Mouse (Mus musculus) embryonic fibroblast, embryonic 13.5 days (primary cell): Measurements from ENCODE around the gene Lgals9. TPM values are rescaled to one million over a fixed set of nuclear protein-coding genes. Genes with fewer than 3 reads are reported as not detected.
"Not testable (repeated sequence)": the region's sequence is repeated elsewhere in the genome, so short reads cannot be mapped to it uniquely, and the experiment has no call there.

Experiments used
- H3K27ac ChIP-seq: 2 replicates; pipeline ENCODE4 v1.5.1; 2012; ENCODE audit warnings: low read length, control low read depth, inconsistent platforms; ENCODE audit not compliant: insufficient read depth
- H3K4me1 ChIP-seq: 2 replicates; pipeline ENCODE4 v1.6.1; 2011; ENCODE audit warnings: low read length; ENCODE audit not compliant: control insufficient read depth, insufficient read depth
- H3K4me3 ChIP-seq: 2 replicates; pipeline ENCODE4 v1.5.1; 2011; ENCODE audit warnings: mild to moderate bottlenecking, control low read depth, low read length; ENCODE audit not compliant: insufficient read depth
- CTCF ChIP-seq: IDR thresholded peaks from 2 replicates; pipeline ENCODE4 v1.5.1; 2011; ENCODE audit warnings: mild to moderate bottlenecking, control low read depth, low read length, moderate library complexity, borderline replicate concordance; ENCODE audit not compliant: insufficient read depth
- POLR2A ChIP-seq: IDR thresholded peaks from 2 replicates; pipeline ENCODE4 v1.6.1; 2011; ENCODE audit warnings: low read depth, mild to moderate bottlenecking, control low read depth, low read length, moderate library complexity
- polyA plus RNA-seq: library from polyadenylated mRNA; stranded (reverse); fragments of >200 nt; gene quantifications from 2 replicates; pipeline ENCODE4 v1.2.4, GENCODE M21; 2011; ENCODE audit warnings: low read depth; ENCODE audit not compliant: missing spikeins, insufficient read length

Gene Lgals9
- polyA plus RNA-seq, 1 experiment: 71.3 TPM

- H3K27ac ChIP-seq: no peak overlapping the region
- no peaks in the 10 kb centered on the region for H3K4me1 ChIP-seq
- TF ChIP-seq POLR2A: no peak
- no peak for TF ChIP-seq CTCF
- no peak overlapping the region for H3K4me3 ChIP-seq
These were observed 24.1 kb upstream of the Lgals9 start for GRCm38 (mm10) chr11:79008891-79009290.

GRCm38 (mm10) chr11:79008007-79008775 lies 23.4 kb upstream of the Lgals9 start:
- Histone ChIP-seq H3K27ac (no peak overlapping the region), H3K4me3 (no peak overlapping the region), H3K4me1 (no peaks in the 10 kb centered on the region)
- no peak for TF ChIP-seq CTCF

GRCm38 (mm10) chr11:79007356-79007755 lies 22.6 kb upstream of the Lgals9 start:
- H3K4me1 ChIP-seq, H3K4me3 ChIP-seq, H3K27ac ChIP-seq: not testable (repeated sequence)

- Histone ChIP-seq H3K27ac (no peak overlapping the region), H3K4me1 (no peaks in the 10 kb centered on the region), H3K4me3 (no peak overlapping the region)
- TF ChIP-seq POLR2A (no peak), CTCF (no peak)
These were observed 21.7 kb upstream of the Lgals9 start for GRCm38 (mm10) chr11:79006417-79006816.

GRCm38 (mm10) chr11:79005578-79006394 lies 21.0 kb upstream of the Lgals9 start:
- TF ChIP-seq CTCF (no peak), POLR2A (no peak)
- Histone ChIP-seq H3K4me3 (no peak overlapping the region), H3K4me1 (no peaks in the 10 kb centered on the region), H3K27ac (no peak overlapping the region)

- TF ChIP-seq POLR2A (no peak), CTCF (no peak)
- Histone ChIP-seq H3K4me3 (no peak overlapping the region), H3K4me1 (no peaks in the 10 kb centered on the region), H3K27ac (no peak overlapping the region)
These were observed 19.3 kb upstream of the Lgals9 start for GRCm38 (mm10) chr11:79003769-79004638.

- H3K27ac ChIP-seq: no peak overlapping the region
- H3K4me3 ChIP-seq: no peak overlapping the region
- TF ChIP-seq CTCF (no peak), POLR2A (no peak)
- no peaks in the 10 kb centered on the region for H3K4me1 ChIP-seq
These were observed 18.5 kb upstream of the Lgals9 start for GRCm38 (mm10) chr11:79003053-79003768.

- Histone ChIP-seq H3K27ac (no peak overlapping the region), H3K4me1 (no peaks in the 10 kb centered on the region), H3K4me3 (no peak overlapping the region)
- no peak for TF ChIP-seq POLR2A
- no peak for TF ChIP-seq CTCF
These were observed 17.8 kb upstream of the Lgals9 start for GRCm38 (mm10) chr11:79002551-79002951.

GRCm38 (mm10) chr11:79001871-79002270 lies 17.1 kb upstream of the Lgals9 start:
- H3K4me3 ChIP-seq: no peak overlapping the region
- H3K4me1 ChIP-seq: no peaks in the 10 kb centered on the region
- no peak overlapping the region for H3K27ac ChIP-seq
- TF ChIP-seq POLR2A: no peak
- no peak for TF ChIP-seq CTCF
